Mouse (Mus musculus) large intestine, adult 2 months (tissue): ENCODE data around the gene Ston2. TPM values are rescaled to one million over a fixed set of nuclear protein-coding genes. Genes with fewer than 3 reads are reported as not detected.
"Not testable (repeated sequence)": the region's sequence is repeated elsewhere in the genome, so short reads cannot be mapped to it uniquely, and the experiment has no call there.

ENCODE experiments used
- DNase-seq: peaks from one replicate; pipeline ENCODE4 v3.0.0-alpha.2; 2012; ENCODE audit warnings: low read depth, low spot score
- WGBS: fragments of 180-500 bp; shearing (Covaris S2); methylation state at CpG from one replicate; pipeline ENCODE4 v1.1.7; 2018; 5-methylcytosine and 5-hydroxymethylcytosine counted together
- polyA plus RNA-seq: library from polyadenylated mRNA; depleted of rRNA; stranded (reverse); fragments of >200 nt; gene quantifications from 2 replicates; pipeline ENCODE4 v1.2.3, GENCODE M21; 2012

The Ston2 gene
- polyA plus RNA-seq, 1 experiment = 2.3 TPM

DNA sequence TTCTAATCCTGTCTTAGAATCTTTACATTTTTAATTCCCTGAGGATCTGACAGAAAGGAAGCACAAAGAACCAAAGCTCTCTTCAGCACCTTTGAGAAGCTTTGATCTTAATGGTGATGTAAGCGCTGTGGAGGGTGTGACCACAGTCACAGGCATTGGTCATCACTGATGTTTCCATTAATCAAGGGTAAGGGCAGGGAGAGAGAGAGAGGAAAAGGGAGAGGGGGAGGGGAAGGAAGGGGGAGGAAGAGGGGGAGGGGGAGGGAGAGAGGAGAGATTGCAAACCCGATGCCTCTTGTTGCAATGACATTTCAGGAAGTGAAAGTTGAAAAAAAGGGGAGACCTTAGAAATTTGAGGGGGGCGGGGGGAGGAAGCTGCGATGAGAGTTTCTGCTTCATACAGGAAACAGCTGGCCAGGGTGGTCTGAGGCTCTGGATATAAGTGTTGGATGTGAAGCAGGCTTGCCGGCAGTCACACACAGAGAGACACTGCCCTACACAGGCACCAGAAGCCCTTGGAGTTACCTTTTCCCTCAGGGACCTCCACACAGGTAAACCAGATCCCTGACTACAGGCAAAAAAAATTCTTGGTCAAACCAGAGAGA, 31.5 kb downstream of the Ston2 start:
- WGBS = 70% methylated on average over 5 of the region's 5 CpGs
- no peak for DNase-seq

DNA sequence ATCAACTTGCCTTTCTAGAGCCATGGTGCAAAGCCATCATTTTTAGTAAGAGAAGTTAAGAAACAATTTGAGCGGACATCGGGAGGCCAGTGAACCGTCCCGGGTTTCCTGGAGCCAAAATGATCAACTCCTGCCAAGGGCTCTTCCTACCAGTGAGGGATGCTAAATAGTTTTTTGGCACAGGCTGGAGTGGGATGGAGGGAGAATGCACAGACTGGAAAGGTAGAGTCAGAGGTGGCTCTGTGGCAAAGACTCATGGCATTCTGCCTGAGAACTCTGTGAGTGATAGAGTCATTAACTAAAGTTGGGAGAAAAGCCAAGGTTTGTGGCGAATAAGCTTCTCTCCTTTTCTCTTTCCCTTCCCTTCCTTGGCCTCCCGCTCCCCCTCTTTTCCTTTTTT, 33.6 kb downstream of the Ston2 start:
- WGBS = 57% methylated on average over 6 of the region's 6 CpGs
- no peak for DNase-seq

- DNase-seq = no peak
- 81% methylated on average over 5 of the region's 5 CpGs for WGBS
These were observed 35.5 kb downstream of the Ston2 start for GRCm38 (mm10) chr12:91752711-91753110.

GRCm38 (mm10) chr12:91751893-91752597, 36.1 kb downstream of the Ston2 start:
- WGBS = 83% methylated on average over 13 of the region's 13 CpGs
- no peak for DNase-seq

DNA sequence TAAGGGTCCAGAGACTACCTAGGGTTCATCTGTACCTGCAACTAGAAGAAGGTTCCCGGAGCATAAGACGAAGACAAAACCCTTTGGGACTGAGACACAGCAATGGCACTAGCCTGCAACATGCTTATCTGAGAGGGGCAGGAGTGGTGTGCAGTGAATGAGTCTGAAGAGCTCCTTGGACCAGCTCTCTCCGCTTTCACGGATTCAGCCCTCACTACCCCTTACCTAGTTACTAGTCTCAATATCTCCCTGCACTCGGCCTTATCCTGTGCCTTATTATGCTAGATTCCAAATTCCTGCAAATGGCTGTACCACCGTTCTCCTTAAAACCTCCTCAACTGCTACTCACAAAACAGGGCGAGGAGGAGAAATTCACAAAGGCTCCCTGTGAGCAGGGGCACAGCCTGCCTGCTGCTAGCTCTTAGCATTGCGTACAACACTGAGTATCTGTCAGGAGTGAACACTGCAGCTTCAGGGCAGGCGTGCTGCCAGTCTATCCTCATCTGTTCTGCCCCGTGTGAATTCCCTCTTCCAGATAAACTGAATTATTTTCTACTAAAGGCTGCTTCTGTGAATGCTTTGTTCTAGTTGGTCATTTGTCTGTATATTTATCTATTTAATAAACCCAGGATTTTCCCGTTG, 38.5 kb downstream of the Ston2 start:
- WGBS = 88% methylated on average over 11 of the region's 11 CpGs
- no peak for DNase-seq

GRCm38 (mm10) chr12:91748241-91748865, 39.8 kb downstream of the Ston2 start:
- WGBS = 57% methylated on average over 18 of the region's 18 CpGs
- no peak for DNase-seq

DNA sequence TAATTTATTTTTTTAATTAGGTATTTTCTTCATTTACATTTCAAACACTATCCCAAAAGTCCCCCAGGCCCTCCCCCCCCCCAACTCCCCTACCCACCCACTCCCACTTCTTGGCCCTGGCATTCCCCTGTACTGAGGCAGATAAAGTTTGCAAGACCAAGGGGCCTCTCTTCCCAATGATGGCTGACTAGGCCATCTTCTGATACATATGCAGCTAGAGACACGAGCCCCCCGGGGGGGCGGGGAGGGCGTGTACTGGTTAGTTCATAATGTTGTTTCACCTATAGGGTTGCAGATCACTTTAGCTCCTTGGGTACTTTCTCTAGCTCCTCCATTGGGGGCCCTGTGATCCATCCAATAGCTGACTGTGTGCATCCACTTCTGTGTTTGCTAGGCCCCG, 41.3 kb downstream of the Ston2 start:
- 92% methylated on average over 5 of the region's 5 CpGs for WGBS
- DNase-seq = not testable (repeated sequence)

- 64% methylated on average over 11 of the region's 11 CpGs for WGBS
- DNase-seq = no peak
These were observed 42.4 kb downstream of the Ston2 start for GRCm38 (mm10) chr12:91745758-91746290.

DNA sequence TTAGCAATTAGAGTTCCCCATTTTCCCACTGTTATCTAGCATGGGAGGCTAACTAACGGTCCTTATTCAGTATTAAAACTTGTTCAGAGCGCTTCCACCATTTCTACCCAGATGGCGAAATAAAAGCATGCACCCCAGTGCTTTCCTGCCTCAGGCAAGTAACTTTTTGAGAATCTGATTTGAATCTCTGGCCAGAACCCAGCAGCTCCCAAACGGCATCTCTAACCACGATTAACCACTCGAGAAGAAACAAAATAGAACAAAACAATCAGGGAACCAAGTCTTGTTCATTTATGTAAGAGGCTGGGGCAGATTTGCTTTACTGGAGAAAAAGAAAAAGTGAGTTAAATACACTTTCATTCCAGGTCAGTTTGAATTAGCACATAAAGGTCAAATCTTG, 44.1 kb downstream of the Ston2 start:
- WGBS = 88% methylated on average over 6 of the region's 6 CpGs
- no peak for DNase-seq

- no peak for DNase-seq
- WGBS = 91% methylated on average over 7 of the region's 7 CpGs
These were observed 45.3 kb downstream of the Ston2 start for GRCm38 (mm10) chr12:91742916-91743315.

GRCm38 (mm10) chr12:91738381-91738780, 49.8 kb downstream of the Ston2 start:
- no peak for DNase-seq
- WGBS = 83% methylated on average over 4 of the region's 4 CpGs

DNA sequence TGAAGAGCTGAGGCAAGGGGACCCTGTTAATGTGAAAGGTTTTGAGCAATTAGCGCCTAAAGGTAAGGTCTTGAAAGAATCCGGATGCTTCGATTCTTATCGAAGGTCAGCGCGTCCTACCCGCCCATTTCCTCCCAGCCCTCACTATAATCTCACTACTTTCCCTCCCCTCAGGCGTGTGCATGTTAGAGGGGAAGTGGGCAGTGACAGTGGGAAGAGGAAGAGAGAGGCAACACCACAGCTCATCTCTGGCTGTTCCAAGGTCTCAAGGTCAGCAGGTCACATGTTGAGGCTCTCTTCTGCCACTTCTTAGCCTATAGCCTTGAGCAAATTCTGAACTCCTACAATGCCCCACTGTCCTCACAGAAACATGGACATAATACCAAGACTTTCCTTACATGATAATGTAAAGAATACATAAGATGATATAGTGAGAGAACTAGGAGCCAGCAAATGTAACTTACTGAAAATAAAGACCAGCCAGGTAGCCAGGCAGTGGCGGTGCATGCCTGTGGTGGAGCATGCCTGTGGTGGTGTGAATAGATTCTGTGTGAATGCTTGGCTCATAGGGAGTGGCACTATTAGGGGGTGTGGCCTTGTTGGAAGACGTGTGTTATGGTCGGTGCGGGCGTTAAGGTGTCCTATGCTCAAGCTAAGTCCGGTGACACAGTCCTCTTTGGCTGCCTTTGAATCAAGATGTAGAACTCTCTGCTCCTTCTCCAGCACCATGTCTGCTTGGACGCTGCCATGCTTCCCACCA, 51.8 kb downstream of the Ston2 start:
- WGBS = 84% methylated on average over 15 of the region's 15 CpGs
- DNase-seq = no peak

DNA sequence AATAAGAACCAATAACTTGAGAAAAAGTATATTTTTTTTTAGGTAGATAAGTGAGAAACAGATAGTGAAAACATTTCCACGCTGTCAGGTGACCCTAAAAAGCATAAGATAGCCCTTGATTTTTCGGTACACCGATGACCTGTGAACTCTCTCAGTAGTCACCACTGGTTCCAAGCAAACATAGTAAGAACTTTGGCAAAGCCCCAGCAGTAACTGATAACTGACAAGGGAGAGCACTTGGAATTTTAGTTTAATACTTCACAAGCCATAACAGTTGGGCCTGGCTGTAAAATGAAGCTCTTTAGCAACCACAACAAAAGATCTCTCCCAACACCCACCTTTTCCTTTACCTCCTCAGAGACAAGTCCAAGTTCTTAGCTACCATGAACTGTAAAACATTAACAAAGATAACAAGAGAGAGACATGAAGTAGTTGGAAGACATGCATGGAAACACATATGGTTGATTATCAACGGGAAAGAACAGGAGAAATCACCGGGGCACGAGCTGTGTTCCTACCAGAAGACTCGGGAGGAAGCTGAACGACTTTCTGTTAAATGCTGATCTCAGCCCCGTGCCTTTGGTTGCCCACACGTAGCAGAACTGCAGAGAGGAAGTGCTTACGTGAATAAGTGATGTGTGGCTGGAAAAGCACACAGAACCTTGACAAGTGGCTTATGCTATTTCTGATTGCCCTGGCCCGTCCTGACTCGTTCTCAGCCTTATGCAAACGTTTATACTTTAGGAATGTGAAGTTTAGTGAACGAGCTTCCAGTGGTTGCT, 53.8 kb downstream of the Ston2 start:
- no peak for DNase-seq
- WGBS = 20% methylated on average over 15 of the region's 15 CpGs

- no peak for DNase-seq
- WGBS = 68% methylated on average over 6 of the region's 6 CpGs
These were observed 55.3 kb downstream of the Ston2 start for GRCm38 (mm10) chr12:91732729-91733448.

- no peak for DNase-seq
- 82% methylated on average over 7 of the region's 7 CpGs for WGBS
These were observed 62.0 kb downstream of the Ston2 start for GRCm38 (mm10) chr12:91726202-91726601.

- WGBS = 87% methylated on average over 6 of the region's 6 CpGs
- DNase-seq = no peak
These were observed 64.3 kb downstream of the Ston2 start for GRCm38 (mm10) chr12:91723912-91724311.

- 84% methylated on average over 7 of the region's 7 CpGs for WGBS
- DNase-seq = no peak
These were observed 69.1 kb downstream of the Ston2 start for GRCm38 (mm10) chr12:91719134-91719533.

DNA sequence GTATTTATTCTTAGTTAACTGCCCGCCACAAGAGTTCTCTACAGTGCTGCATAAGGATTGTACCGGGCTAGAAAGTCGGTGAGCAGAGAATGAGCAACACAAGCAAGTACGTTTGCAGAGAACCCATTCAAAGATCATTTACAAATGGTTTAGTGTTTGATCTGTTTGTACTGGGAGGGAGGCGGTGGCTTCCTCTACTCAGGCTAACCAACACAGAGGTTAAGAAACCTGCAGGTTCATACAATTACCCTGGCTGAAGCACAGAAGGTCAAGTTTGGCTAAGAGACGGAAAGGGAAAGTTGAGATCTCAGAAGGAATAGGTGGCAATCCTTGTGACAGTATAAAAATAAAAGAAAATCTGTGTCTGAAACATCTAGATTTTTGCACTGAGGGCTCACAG, 72.5 kb downstream of the Ston2 start:
- DNase-seq = no peak
- 49% methylated on average over 6 of the region's 6 CpGs for WGBS
